Mouse (Mus musculus): ENCODE measurements around the gene Greb1.

DNA sequence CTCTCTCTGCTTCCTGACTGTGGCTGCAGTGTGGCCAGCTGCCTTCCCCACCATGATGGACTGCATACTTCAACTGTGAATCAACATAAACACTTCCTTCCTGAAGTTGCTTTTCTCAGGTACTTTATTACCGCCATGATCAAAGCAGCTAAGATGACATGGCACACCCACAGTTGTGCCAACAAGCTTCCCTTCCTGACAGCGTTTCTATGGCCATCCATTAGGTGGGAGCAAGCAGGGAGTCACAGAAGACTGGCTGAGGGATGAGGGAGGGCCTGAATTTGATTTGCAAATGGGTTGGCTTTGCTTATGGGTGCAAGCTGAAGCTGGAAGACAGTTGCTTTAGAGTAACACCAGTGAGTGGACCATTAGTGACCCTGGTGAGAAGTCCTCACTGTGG lies 49.1 kb upstream of the Greb1 start:
- TF ChIP-seq CTCF (IDR thresholded peaks at IDR 0.05; ENCODE audit: low read depth) (no peak), EP300 (IDR thresholded peaks at IDR 0.05; ENCODE audit: low read depth) (no peak)

Data from liver, embryonic 14.5 days (tissue).